Mouse (Mus musculus): ENCODE data around the gene Bgn. TPM values are rescaled to one million over a fixed set of nuclear protein-coding genes. Genes with fewer than 3 reads are reported as not detected.

Gene Bgn
- total RNA-seq, 4 experiments from 2014 or later, result 19.5 to 43.0 (median 27.5) TPM

Other genes with a start within 250 kb of the Bgn start
- gene Xlr4c, start 240.5 kb upstream of the Bgn start, total RNA-seq (2022), result not detected
- gene Xlr3c, start 218.2 kb upstream of the Bgn start, total RNA-seq (2022), result not detected
- not detected for gene Xlr5a, start 190.6 kb upstream of the Bgn start, total RNA-seq (2022)
- not detected for gene Xlr5c, start 190.6 kb upstream of the Bgn start, total RNA-seq (2022)
- gene Gm45015, start 146.8 kb upstream of the Bgn start, total RNA-seq (2022), result not detected
- 1 to 10 TPM; 4.5 to 5.0 (median 4.6) TPM for gene Zfp275, start 141.0 kb upstream of the Bgn start, total RNA-seq (2022)
- gene Gm18336, start 84.9 kb upstream of the Bgn start, total RNA-seq (2022), result not detected
- not detected for gene Zfp92, start 72.5 kb upstream of the Bgn start, total RNA-seq (2022)
- gene Trex2, start 48.3 kb upstream of the Bgn start, total RNA-seq (2022), result not detected
- gene Haus7, start 24.6 kb upstream of the Bgn start, total RNA-seq (2022), result 10 to 100 TPM in 3 of 4 experiments, 1 to 10 TPM in 1; 9.3 to 13.2 (median 12.2) TPM
- gene Atp2b3, start 19.5 kb downstream of the Bgn start, total RNA-seq (2022), result 10 to 100 TPM; 10.7 to 14.4 (median 11.3) TPM
- gene Dusp9, start 155.8 kb downstream of the Bgn start, total RNA-seq (2022), result not detected
- 10 to 100 TPM in 2 of 4 experiments, 1 to 10 TPM in 2; 7.8 to 10.8 (median 10.2) TPM for gene Pnck, start 176.5 kb downstream of the Bgn start, total RNA-seq (2022)
- gene Slc6a8, start 189.5 kb downstream of the Bgn start, total RNA-seq (2022), result 100 to 1,000 TPM in 3 of 4 experiments, 10 to 100 TPM in 1; 95.0 to 131 (median 122) TPM
- gene Bcap31, start 232.6 kb downstream of the Bgn start, total RNA-seq (2022), result 10 to 100 TPM; 51.3 to 65.3 (median 61.4) TPM
- 10 to 100 TPM; 16.6 to 20.5 (median 19.7) TPM for gene Abcd1, start 233.0 kb downstream of the Bgn start, total RNA-seq (2022)

All from gastrocnemius, adult 8-10 months (tissue).